In genomic region chr3:84268434-84268833, GRCm38 (mm10) we compare ENCODE assay signal across 9 mouse cellular contexts. TPM values are rescaled to one million over a fixed set of nuclear protein-coding genes. Genes with fewer than 3 reads are reported as not detected.
A peak's percentile ranks its signal among the peaks of the same experiment; 100 is the strongest.
DNase-seq lines count a peak whose midpoint lies in the region; ATAC-seq and TF ChIP-seq lines count a peak whose summit lies in the region.
"Had no signal": no experiment of that assay in that cellular context is flagged by ENCODE, and none has a peak within 500 bp of the region (broad histone marks: within the 10 kb centered on the region; RNA-seq: fewer than 3 reads in every experiment).

No protein-coding gene starts in this region.

- no peaks in the 10 kb centered on the region for H3K27me3 ChIP-seq in heart, adult 2 months (ENCODE audit: control insufficient read depth, insufficient read depth, low read length)
- no peaks in the 10 kb centered on the region for H3K27me3 ChIP-seq in neural tube, embryonic 11.5 days (ENCODE audit: control insufficient read depth, insufficient read depth, low read length)
- H3K27me3 ChIP-seq in neural tube, embryonic 15.5 days (replicated peaks), result no peaks in the 10 kb centered on the region
- no peaks in the 10 kb centered on the region for H3K27me3 ChIP-seq in kidney, embryonic 14.5 days (ENCODE audit: control insufficient read depth, insufficient read depth, low read length)
- no peaks in the 10 kb centered on the region for H3K27me3 ChIP-seq in neural tube, embryonic 14.5 days (ENCODE audit: control insufficient read depth, insufficient read depth, low read length)
- H3K27me3 ChIP-seq: stomach, embryonic 15.5 days had no signal

- TF ChIP-seq EP300 in heart, adult 2 months (IDR thresholded peaks at IDR 0.05; ENCODE audit: insufficient read depth, low read depth, low read length), result no peak

- H3K79me2 ChIP-seq in heart, adult 2 months (replicated peaks; ENCODE audit: control insufficient read depth, insufficient read depth, low read length), result no peaks in the 10 kb centered on the region

- H3K27ac ChIP-seq in heart, adult 2 months, result no peak overlapping the region
- H3K27ac ChIP-seq in neural tube, embryonic 11.5 days (ENCODE audit: low read depth, low read length), result no peak overlapping the region
- no peak overlapping the region for H3K27ac ChIP-seq in neural tube, embryonic 15.5 days (replicated peaks)
- H3K27ac ChIP-seq in kidney, embryonic 14.5 days (ENCODE audit: low read depth, low read length), result no peak overlapping the region
- no peak overlapping the region for H3K27ac ChIP-seq in neural tube, embryonic 14.5 days (ENCODE audit: low read depth, low read length)
- H3K27ac ChIP-seq: stomach, embryonic 15.5 days had no signal

- H3K9ac ChIP-seq in heart, adult 2 months (ENCODE audit: low read depth, low read length), result no peak overlapping the region
- no peak overlapping the region for H3K9ac ChIP-seq in neural tube, embryonic 11.5 days (ENCODE audit: low read length)
- H3K9ac ChIP-seq in neural tube, embryonic 15.5 days (replicated peaks), result no peak overlapping the region
- H3K9ac ChIP-seq in kidney, embryonic 14.5 days (ENCODE audit: low read depth, low read length), result no peak overlapping the region
- H3K9ac ChIP-seq in neural tube, embryonic 14.5 days (replicated peaks; ENCODE audit: low read depth, low read length), result no peak overlapping the region
- H3K9ac ChIP-seq: stomach, embryonic 15.5 days had no signal

- ATAC-seq in neural tube, embryonic 11.5 days (ENCODE audit: insufficient read depth, low FRiP score, low TSS enrichment), result no peak
- no peak for ATAC-seq in neural tube, embryonic 15.5 days (ENCODE audit: low FRiP score)
- no peak for ATAC-seq in kidney, embryonic 14.5 days (ENCODE audit: low FRiP score, low TSS enrichment)
- ATAC-seq in neural tube, embryonic 14.5 days (ENCODE audit: low read depth), result no peak

- no peak overlapping the region for H3K4me3 ChIP-seq in heart, adult 2 months
- no peak overlapping the region for H3K4me3 ChIP-seq in neural tube, embryonic 11.5 days (ENCODE audit: low read depth, low read length)
- no peak overlapping the region for H3K4me3 ChIP-seq in neural tube, embryonic 15.5 days (replicated peaks)
- no peak overlapping the region; the same call in 1 of the 2 replicates for H3K4me3 ChIP-seq in kidney, embryonic 14.5 days (ENCODE audit: low read length)
- no peak overlapping the region for H3K4me3 ChIP-seq in neural tube, embryonic 14.5 days (ENCODE audit: low read depth, low read length)
- H3K4me3 ChIP-seq: stomach, embryonic 15.5 days had no signal

- no peak for DNase-seq in heart, adult 2 months
- DNase-seq in heart, adult 18-20 months, result no peak
- DNase-seq in neural tube, embryonic 11.5 days (ENCODE audit: low spot score), result no peak
- DNase-seq in layer of hippocampus, postnatal 14 days (ENCODE audit: low spot score in 2 of 2), result no peak
- DNase-seq in yolk sac, embryonic 10.5 days (ENCODE audit: low spot score), result no peak

- no peak for TF ChIP-seq POLR2A in heart, adult 2 months (IDR thresholded peaks at IDR 0.05; ENCODE audit: insufficient read depth, low read depth, low read length)

- peak overlapping the region; percentile 13 for H3K4me2 ChIP-seq in neural tube, embryonic 11.5 days (ENCODE audit: low read depth)
- H3K4me2 ChIP-seq in neural tube, embryonic 15.5 days, result no peak overlapping the region
- peak overlapping the region; percentile 40 for H3K4me2 ChIP-seq in kidney, embryonic 14.5 days (replicated peaks; ENCODE audit: low read depth, low read length)
- peak overlapping the region; percentile 31; the same call in 1 of the 2 replicates for H3K4me2 ChIP-seq in neural tube, embryonic 14.5 days (ENCODE audit: low read depth, low read length)
- H3K4me2 ChIP-seq: stomach, embryonic 15.5 days had no signal

- no peaks in the 10 kb centered on the region for H3K36me3 ChIP-seq in heart, adult 2 months (ENCODE audit: control insufficient read depth, insufficient read depth, low read length)
- H3K36me3 ChIP-seq in neural tube, embryonic 11.5 days (ENCODE audit: control insufficient read depth, insufficient read depth, low read length), result no peaks in the 10 kb centered on the region
- no peaks in the 10 kb centered on the region for H3K36me3 ChIP-seq in neural tube, embryonic 15.5 days
- H3K36me3 ChIP-seq in kidney, embryonic 14.5 days (ENCODE audit: control insufficient read depth, insufficient read depth, low read length), result no peaks in the 10 kb centered on the region
- no peaks in the 10 kb centered on the region for H3K36me3 ChIP-seq in neural tube, embryonic 14.5 days (ENCODE audit: control insufficient read depth, insufficient read depth, low read length)
- H3K36me3 ChIP-seq: stomach, embryonic 15.5 days had no signal

- TF ChIP-seq CTCF in heart, adult 2 months (IDR thresholded peaks at IDR 0.05), result peak; percentile 28

- WGBS in heart, adult 2 months, result 66% methylated on average over 3 of the region's 3 CpGs
- 45% methylated on average over 3 of the region's 3 CpGs for WGBS in neural tube, embryonic 11.5 days
- 28% methylated on average over 3 of the region's 3 CpGs for WGBS in neural tube, embryonic 15.5 days
- WGBS in kidney, embryonic 14.5 days, result 39% methylated on average over 3 of the region's 3 CpGs
- 27% methylated on average over 3 of the region's 3 CpGs for WGBS in neural tube, embryonic 14.5 days

- H3K9me3 ChIP-seq in neural tube, embryonic 11.5 days (ENCODE audit: control insufficient read depth, low read length), result no peaks in the 10 kb centered on the region
- no peaks in the 10 kb centered on the region for H3K9me3 ChIP-seq in neural tube, embryonic 15.5 days (replicated peaks)
- no peaks in the 10 kb centered on the region for H3K9me3 ChIP-seq in kidney, embryonic 14.5 days (ENCODE audit: control insufficient read depth, low read length)
- no peaks in the 10 kb centered on the region for H3K9me3 ChIP-seq in neural tube, embryonic 14.5 days (ENCODE audit: control insufficient read depth, low read length)
- H3K9me3 ChIP-seq: stomach, embryonic 15.5 days had no signal

- intact Hi-C loops in heart, adult 2 months (cut with DNase I), result no loop called here

- no peaks in the 10 kb centered on the region for H3K4me1 ChIP-seq in heart, adult 2 months (ENCODE audit: control insufficient read depth, insufficient read depth, low read length)
- peaks cover 56% of the 10 kb centered on the region for H3K4me1 ChIP-seq in neural tube, embryonic 11.5 days (ENCODE audit: control insufficient read depth, insufficient read depth, low read length)
- H3K4me1 ChIP-seq in neural tube, embryonic 15.5 days, result peaks cover 38% of the 10 kb centered on the region
- peaks cover 17% of the 10 kb centered on the region for H3K4me1 ChIP-seq in kidney, embryonic 14.5 days (ENCODE audit: control insufficient read depth, insufficient read depth, low read length)
- peaks cover 27% of the 10 kb centered on the region for H3K4me1 ChIP-seq in neural tube, embryonic 14.5 days (ENCODE audit: control insufficient read depth, insufficient read depth, low read length)

RNA-seq across cellular contexts. Expression of gene Trim2, which starts 38.2 kb away (rescaled TPM):
- total RNA-seq in heart, adult 2 months (2021), result 1 to 10 TPM; 4.7 to 5.2 TPM
- 5.7 and 5.8 TPM in 2 replicates for polyA plus RNA-seq in heart, adult 2 months (2012; rRNA removed)
- 1 to 10 TPM; 6.2 to 7.0 TPM for total RNA-seq in heart, adult 18-20 months (2021)
- 107 and 115 TPM in 2 replicates for polyA plus RNA-seq in neural tube, embryonic 11.5 days (2014; fragmentation: Nextera tagmentation; extraction: Ambion mirVana)
- 108 and 137 TPM in 2 replicates for polyA plus RNA-seq in neural tube, embryonic 15.5 days (2015; fragmentation: Nextera tagmentation; extraction: Ambion mirVana)
- polyA plus RNA-seq in kidney, embryonic 14.5 days (2014; fragmentation: Nextera tagmentation; extraction: Ambion mirVana), result 21.6 and 32.6 TPM in 2 replicates
- polyA plus RNA-seq in neural tube, embryonic 14.5 days (2014; fragmentation: Nextera tagmentation; extraction: Ambion mirVana), result 136 and 139 TPM in 2 replicates
- total RNA-seq in layer of hippocampus, postnatal 14 days (2021), result 100 to 1,000 TPM; 329 to 334 TPM
